Mouse (Mus musculus) bone marrow, adult 2 months (tissue): ENCODE results near the gene Clcn1.

Experiments used
- CTCF ChIP-seq: fragments of 200-500 bp; IDR thresholded peaks from 2 replicates; pipeline ENCODE4 v1.5.1; 2011; ENCODE audit warnings: low read length, control low read depth; ENCODE audit not compliant: control insufficient read depth, insufficient read depth
- POLR2A ChIP-seq: fragments of 200-500 bp; IDR thresholded peaks from 2 replicates; pipeline ENCODE4 v1.6.1; 2011; ENCODE audit warnings: low read depth, mild to moderate bottlenecking, control low read depth, low read length, borderline replicate concordance; ENCODE audit not compliant: control insufficient read depth

- TF ChIP-seq POLR2A (no peak), CTCF (no peak)
Observed at GRCm38 (mm10) chr6:42352486-42352846, 66.0 kb downstream of the Clcn1 start.
